Mouse (Mus musculus) erythroblast, embryonic 14.5 days (primary cell): ENCODE data around the gene Adap1.

Source experiments
- GATA1 ChIP-seq: IDR thresholded peaks from 2 replicates; pipeline ENCODE4 v1.6.1; 2012; ENCODE audit warnings: low read length, inconsistent platforms, mixed read lengths
- TAL1 ChIP-seq: IDR thresholded peaks from 3 replicates; pipeline ENCODE4 v1.6.1; 2012; ENCODE audit warnings: low read length, inconsistent platforms, mixed read lengths

DNA sequence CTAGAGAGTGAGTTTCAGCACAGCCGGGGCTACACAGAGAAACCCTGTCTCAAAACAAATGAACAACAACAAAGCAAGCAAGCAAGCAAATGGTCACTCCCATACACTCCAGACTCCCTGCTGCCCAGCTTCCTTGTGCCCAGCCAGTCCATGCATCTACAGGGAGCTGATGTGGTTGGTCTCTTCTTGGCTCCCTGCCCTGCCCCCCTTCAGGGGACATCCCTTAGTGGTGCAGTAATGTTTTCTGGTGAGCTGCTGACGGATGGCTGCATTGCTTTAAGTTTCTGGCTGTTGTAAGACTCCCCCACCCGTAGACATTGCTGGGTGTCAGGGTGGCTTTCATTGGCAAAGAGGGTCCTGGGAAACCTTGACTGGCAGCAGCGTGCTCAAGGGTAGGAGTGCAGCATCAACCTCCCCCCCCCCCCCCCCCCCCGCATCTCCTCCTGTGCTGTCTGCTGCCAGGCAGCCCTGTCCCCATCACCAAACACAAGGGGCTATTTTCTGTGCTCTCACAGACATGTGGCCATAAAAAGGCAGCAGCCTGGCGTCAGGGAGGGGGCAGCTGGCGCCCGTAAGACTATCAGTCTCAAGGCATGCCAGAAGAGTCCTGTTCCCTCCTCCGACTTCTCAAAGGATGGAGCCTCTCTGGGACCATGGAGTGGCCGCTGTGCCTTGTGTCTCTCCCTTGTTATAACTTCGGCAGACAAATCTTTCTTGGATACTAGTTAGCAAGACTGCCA is 43.9 kb downstream of the Adap1 start:
- no peak for TF ChIP-seq TAL1
- TF ChIP-seq GATA1: no peak
